Mouse (Mus musculus) spleen, postnatal 4 days (tissue): ENCODE results near the gene Pmch.

Experiments
- DNase-seq, 2 experiments: peaks; one replicate each; pipeline ENCODE4 v3.0.0; 2022; ENCODE audit warnings: low spot score in 2 of 2

Gene Pmch

DNA sequence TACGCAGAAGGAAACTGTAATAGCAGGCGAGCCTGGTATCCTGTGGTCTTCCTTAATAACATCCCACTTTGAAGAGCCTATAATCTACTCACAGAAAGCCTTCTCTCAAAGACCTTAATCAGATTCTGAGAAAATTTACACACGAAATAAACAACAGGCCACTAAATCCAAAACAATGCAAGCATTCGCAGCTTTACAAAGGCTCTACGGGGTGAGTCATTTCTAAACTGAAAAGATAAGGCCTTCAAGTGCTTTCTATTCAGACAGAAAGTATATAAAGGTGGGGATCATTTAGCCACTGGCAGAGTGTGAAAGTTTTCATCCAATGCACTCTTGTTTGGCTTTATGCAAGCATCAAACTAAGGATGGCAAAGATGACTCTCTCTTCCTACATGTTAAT lies at the start of gene Pmch:
Gene Pmch (plus strand): TSS at position 301 of the 400 bp plus-strand sequence.
- DNase-seq = no peak

DNA sequence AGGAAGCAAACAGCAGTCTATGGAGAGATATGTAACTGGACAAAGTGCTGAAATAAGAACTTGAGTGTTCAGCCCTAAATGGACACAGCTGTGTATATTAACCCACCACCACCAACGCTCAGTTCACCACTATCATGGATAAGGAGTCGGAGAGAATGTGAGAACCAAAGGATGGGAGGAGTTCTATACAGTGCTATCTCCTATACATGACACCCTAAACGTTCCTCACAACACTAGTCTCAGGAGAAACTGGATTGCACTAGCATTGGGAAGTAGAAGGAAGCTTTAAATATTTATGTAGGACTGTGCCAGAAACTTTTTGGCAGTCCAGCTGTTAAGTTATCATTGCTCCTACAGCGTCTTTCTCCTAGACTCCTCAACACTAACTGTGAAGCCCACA lies 46.6 kb upstream of the Pmch start:
- DNase-seq = no peak

DNA sequence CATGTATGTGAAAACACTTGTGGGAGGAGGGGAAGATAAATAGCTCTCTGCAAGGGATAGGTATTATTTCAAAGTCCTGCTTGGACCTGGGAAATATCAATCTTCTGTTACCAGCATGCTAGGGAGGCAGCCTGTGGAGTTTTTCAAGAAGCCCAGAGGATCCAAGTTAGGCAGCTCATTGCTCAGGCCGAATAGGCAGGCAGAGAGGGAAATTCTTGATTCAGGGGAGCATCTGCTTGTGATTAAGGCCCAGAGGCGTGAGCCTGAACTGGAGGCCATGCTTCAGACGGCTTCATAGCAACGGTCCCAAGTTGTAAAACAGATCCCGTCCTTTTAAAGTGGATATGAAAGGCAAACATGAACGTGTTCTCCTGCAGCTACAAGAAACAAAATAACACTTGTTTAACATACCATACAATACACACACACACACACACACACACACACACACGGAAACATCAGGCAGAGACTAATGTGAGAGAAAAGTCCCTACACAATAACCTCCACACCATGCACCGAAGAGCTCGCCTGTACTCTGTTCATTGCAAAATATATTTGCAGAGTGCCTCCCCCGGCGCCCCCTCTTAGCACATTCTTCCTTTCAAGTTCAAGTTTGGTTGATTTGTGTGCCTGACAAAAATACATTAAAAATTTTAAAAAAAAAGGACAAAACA lies 44.6 kb upstream of the Pmch start:
- no peak for DNase-seq

DNA sequence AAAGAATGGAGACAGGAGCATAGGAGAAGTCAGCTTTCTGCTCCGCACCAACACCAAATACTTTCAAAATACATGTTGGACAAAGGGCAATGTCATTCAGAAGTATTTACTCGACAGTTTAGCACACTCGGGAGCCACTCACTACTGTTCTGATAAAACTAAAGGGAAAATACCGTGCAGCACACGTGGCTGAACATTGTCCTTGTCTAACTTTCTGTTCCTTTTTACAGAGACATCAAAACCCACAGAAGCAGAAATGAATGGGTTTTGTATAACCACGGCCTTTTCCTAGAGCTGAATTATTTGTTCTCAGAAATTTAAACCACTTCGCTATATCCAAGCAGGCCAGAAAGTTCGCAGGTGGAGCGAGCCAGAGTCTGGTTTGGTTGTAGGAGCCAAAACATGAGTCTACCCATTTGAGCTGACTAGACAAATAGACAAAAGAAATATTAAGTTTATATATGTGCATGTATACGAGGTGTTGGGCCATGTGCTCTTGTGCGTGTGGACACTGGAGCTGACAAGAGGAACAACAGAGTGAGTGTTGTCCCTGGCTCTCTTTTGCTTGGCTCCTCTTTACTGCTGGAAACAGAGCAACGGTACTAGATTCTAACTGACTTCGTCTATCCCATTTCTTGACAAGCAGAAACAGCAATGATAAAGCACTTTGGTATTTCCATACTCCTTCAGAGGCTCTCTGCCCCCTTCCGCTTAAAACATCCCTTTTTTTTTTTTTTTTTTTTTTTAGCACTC lies 36.5 kb upstream of the Pmch start:
- DNase-seq = no peak

DNA sequence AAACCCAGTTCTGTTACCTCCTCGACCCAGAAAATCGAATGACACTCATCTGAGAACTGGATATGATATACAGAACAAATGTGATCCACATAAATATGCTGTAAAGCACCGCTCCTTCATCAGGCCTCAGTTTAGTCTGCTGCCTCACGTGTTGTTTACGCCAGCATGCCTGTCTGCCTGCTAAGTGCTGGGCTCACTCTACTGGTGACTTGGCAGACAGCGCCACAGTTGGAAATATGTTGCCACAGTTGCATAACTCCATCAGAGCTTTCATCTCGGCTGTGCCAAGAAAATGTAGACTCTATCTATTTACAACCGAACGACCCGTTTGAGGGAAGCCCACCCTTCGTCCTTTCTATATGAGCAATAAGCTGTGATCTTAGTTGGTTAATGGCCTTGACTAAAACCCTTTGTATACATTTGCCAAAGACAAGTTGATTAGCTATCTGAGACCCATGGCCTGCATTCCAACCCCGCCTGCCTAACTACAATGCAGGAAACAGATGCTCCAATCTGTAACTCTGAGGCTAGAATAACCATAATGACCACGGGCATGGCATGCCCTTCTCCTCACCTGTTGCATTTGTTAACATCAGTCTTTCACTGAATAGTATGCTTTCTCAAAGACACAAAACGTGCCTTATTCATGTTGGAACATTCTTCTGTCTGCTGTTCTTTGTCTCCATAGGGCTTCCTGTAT lies 33.8 kb upstream of the Pmch start:
- no peak for DNase-seq

DNA sequence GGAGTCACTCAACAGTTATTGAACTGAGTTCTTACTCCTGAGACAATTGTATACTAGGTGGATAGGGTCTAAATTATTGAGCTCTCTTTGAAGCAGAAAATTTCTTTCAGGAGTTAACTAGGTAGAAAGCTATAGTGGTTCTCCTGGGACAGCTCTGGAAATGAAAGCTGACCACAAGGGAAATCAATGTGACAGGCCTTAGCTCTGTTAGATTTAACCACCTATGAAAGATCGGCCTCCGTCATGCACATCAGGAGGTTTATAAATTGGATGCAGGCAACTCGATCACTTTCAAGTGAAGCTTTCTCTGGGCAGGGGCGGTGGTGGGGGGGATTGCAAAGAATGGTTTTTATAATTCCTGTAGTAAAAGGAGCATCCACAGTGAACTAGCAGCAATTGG lies 27.4 kb upstream of the Pmch start:
- no peak for DNase-seq

DNA sequence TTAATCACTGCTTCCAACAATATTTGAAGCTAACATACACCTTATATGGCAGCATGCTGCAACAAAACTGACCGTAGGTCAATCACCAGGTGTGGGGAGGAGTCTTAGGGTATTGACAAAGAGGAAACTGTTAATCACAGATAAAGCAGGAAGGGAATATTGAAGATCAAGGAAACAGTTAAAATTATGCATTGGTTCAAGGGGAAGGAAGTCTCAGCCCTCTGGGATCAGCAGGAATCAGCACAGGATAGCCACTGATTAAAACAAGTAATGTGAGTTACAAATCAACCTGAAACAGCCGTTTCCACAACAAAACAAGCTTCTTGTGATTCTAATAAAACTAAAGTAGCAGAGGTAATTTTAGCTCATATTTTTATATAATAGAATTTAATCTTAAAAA lies 26.0 kb upstream of the Pmch start:
- DNase-seq = no peak

DNA sequence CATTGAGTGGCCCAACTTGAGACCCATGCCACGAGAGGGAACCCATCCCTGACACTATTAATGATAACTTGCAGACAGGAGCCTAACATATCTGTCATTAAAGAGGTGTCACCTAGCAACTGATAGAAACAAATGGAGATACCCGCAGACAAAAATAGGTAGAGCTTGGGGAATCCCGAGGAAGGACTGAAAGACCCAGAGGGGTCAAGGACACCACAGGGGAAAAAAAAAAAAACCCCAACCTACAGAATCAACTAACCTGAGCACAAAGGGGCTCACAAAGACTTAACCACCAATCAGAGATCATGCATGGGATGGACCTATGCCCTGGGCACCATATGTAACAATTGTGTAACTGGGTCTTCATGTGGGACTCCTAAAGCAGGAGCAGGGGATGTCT lies 23.5 kb upstream of the Pmch start:
- DNase-seq = no peak

DNA sequence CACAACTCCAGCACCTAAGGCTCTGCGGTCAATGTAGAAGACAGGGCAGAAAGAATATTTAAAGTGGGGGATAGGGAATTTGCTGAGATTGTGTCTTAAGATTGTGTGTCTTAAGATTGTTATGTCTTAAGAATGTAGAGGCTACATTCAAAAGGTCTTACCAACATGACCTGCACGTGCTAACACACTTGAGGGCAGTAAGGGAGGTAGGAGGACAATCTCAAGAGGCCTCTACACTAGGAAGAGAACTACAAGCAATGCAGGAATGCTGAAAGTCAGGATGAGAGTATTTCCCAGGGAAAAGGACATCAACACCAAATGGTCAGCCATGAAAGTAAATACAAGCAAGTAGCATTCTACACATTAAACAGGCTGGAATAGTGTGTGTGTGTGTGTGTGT lies 15.3 kb downstream of the Pmch start:
- DNase-seq = no peak

DNA sequence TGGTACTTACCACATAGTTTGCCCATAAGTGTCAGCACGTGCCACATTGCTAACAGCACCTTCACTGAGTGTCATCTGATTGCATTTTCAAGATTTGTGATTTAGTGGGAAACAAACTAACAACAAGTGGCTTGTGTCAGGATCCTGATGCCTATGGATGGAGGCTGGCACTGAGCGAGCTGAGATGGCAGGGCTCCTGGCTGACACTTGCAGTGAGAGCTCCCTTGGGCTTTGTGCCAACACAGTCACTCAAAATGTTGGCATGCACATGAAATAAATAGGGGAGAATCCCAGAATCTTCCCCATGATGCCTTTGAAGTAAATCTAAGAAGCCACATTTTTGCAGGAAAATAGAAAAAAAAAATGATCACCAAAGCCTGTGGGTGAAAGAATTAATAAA lies 22.4 kb downstream of the Pmch start:
- DNase-seq = no peak

DNA sequence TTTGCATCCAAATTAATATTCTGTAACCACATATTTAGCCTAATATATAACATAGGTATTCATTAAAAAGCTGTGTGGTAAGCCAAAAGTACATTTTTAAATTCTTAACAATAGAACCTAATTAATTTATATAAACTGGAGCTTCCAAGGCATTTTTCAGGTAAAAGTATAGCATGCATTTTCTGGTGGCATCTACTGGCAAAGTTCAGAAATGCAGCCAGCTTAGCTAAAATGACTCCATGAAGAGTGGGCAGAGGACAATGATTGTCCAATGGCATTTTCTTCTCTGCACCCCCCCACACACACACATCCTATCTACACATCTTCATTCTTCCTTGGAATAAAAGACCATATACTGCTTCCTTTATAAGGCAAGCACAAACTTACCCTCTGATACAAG lies 28.8 kb downstream of the Pmch start:
- DNase-seq = no peak

DNA sequence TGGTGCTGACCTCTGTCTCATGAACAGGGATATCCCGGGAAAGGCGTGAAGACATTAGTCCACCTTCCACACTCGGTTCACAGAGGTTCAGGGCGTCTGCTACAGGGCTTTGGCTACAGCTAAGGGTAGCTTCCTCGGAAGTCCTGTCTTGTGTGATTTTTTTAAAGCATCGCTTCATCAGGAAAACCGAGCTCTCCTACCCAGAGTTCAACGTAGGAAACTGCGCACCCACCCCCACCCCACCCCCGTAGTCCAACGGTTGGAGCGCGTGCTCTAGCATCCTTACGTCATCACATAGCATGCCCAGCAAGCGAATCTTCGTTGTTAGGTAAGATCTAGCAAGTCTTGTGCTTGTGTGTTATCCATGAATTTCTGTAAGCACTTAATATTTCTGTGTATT lies 44.8 kb downstream of the Pmch start:
- no peak for DNase-seq
